Mouse (Mus musculus) forebrain, embryonic 14.5 days (tissue): ENCODE data around the gene Sgk1. TPM values are rescaled to one million over a fixed set of nuclear protein-coding genes. Genes with fewer than 3 reads are reported as not detected.

Experiments used
- ATAC-seq: fragments of 200-750 bp; cut with Nextera tagmentation; 2 replicates; pipeline ENCODE4 v1.8.0; 2017; ENCODE audit warnings: mild to moderate bottlenecking, moderate library complexity
- DNase-seq: peaks from one replicate; pipeline ENCODE4 v3.0.0-alpha.2; 2015; ENCODE audit warnings: low spot score
- H3K27ac ChIP-seq: fragments of 300-500 bp; sonication (generic); 2 replicates; pipeline ENCODE4 v1.5.1; 2014; ENCODE audit warnings: low read depth, mild to moderate bottlenecking, control low read depth, low read length, moderate library complexity
- H3K27me3 ChIP-seq: fragments of 300-500 bp; sonication (generic); replicated peaks from 2 replicates; pipeline ENCODE4 v1.6.1; 2014; ENCODE audit warnings: low read length, control low read depth, mixed read lengths; ENCODE audit not compliant: control insufficient read depth, insufficient read depth
- H3K36me3 ChIP-seq: fragments of 300-500 bp; sonication (generic); 2 replicates; pipeline ENCODE4 v1.6.1; 2014; ENCODE audit warnings: low read length, control low read depth; ENCODE audit not compliant: control insufficient read depth, insufficient read depth
- H3K4me1 ChIP-seq: fragments of 300-500 bp; sonication (generic); 2 replicates; pipeline ENCODE4 v1.6.1; 2014; ENCODE audit warnings: antibody characterized with exemption, low read length, control low read depth; ENCODE audit not compliant: control insufficient read depth, insufficient read depth
- H3K4me2 ChIP-seq: fragments of 300-500 bp; sonication (generic); 2 replicates; pipeline ENCODE4 v1.6.1; 2014; ENCODE audit warnings: mild to moderate bottlenecking, control low read depth, low read length
- H3K4me3 ChIP-seq: fragments of 300-500 bp; sonication (generic); 2 replicates; pipeline ENCODE4 v1.5.1; 2014; ENCODE audit warnings: low read depth, low read length, control low read depth
- H3K9ac ChIP-seq: fragments of 300-500 bp; sonication (generic); 2 replicates; pipeline ENCODE4 v1.6.1; 2014; ENCODE audit warnings: mild to moderate bottlenecking, low read length, control low read depth, moderate library complexity
- H3K9me3 ChIP-seq: fragments of 300-500 bp; sonication (generic); replicated peaks from 2 replicates; pipeline ENCODE4 v1.6.1; 2016; ENCODE audit warnings: low read length, control low read depth, mixed read lengths; ENCODE audit not compliant: control insufficient read depth
- WGBS: fragments of 180-500 bp; shearing (Covaris S2); extraction: QIAGEN DNeasy Blood & Tissue Kit; methylation state at CpG from one replicate; pipeline ENCODE4 v1.1.7; 2014; 5-methylcytosine and 5-hydroxymethylcytosine counted together
- polyA plus RNA-seq: library from polyadenylated mRNA; unstranded; fragments of >200 nt; fragmentation: Nextera tagmentation; extraction: Ambion mirVana; gene quantifications from 2 replicates; pipeline ENCODE4 v1.2.1, GENCODE M21; 2014

Gene Sgk1
- polyA plus RNA-seq, 1 experiment from 2014 or later = 26.1 TPM

GRCm38 (mm10) chr10:21855338-21855737, 26.6 kb upstream of the Sgk1 start:
- WGBS = 88% methylated on average over 7 of the region's 7 CpGs
- no peaks in the 10 kb centered on the region for H3K9me3 ChIP-seq
- H3K4me2 ChIP-seq = no peak overlapping the region
- no peak overlapping the region for H3K27ac ChIP-seq
- H3K4me1 ChIP-seq = no peaks in the 10 kb centered on the region
- H3K36me3 ChIP-seq = no peaks in the 10 kb centered on the region
- no peaks in the 10 kb centered on the region for H3K27me3 ChIP-seq
- ATAC-seq = no peak
- no peak overlapping the region for H3K9ac ChIP-seq
- DNase-seq = no peak
- H3K4me3 ChIP-seq = no peak overlapping the region

DNA sequence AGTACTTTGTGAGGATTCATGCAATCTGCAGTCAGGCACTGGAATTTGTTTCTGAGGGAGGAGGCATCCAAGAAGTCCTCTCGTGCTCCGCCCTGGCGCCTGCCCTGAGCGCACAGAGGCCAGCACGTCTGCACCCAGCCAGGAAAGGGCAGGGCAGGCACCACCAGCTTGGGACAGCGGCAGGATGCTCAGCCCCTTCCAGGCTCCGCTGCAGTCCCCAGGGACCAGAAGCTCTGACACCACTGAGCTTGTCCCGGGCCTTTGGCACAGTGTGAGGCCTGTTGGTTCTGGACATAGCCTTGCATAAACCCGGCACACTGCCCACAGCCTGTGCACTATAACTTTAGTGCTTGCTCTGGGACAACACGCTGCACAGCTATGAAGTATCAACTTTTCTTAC, 24.3 kb upstream of the Sgk1 start:
- Histone ChIP-seq H3K27me3 (no peaks in the 10 kb centered on the region), H3K4me1 (no peaks in the 10 kb centered on the region), H3K4me2 (no peak overlapping the region), H3K9me3 (no peaks in the 10 kb centered on the region), H3K9ac (no peak overlapping the region), H3K4me3 (no peak overlapping the region), H3K36me3 (no peaks in the 10 kb centered on the region), H3K27ac (no peak overlapping the region)
- 74% methylated on average over 10 of the region's 10 CpGs for WGBS
- ATAC-seq = no peak
- no peak for DNase-seq

GRCm38 (mm10) chr10:21858437-21858974, 23.5 kb upstream of the Sgk1 start:
- H3K27ac ChIP-seq = no peak overlapping the region
- no peaks in the 10 kb centered on the region for H3K4me1 ChIP-seq
- DNase-seq = no peak
- H3K36me3 ChIP-seq = no peaks in the 10 kb centered on the region
- H3K4me3 ChIP-seq = no peak overlapping the region
- H3K9ac ChIP-seq = no peak overlapping the region
- no peaks in the 10 kb centered on the region for H3K27me3 ChIP-seq
- H3K9me3 ChIP-seq = no peaks in the 10 kb centered on the region
- H3K4me2 ChIP-seq = no peak overlapping the region
- no peak for ATAC-seq
- WGBS = 86% methylated on average over 7 of the region's 7 CpGs

GRCm38 (mm10) chr10:21866504-21866903, 15.5 kb upstream of the Sgk1 start:
- Histone ChIP-seq H3K36me3 (no peaks in the 10 kb centered on the region), H3K9me3 (no peaks in the 10 kb centered on the region), H3K4me1 (no peaks in the 10 kb centered on the region), H3K4me2 (no peak overlapping the region), H3K27ac (no peak overlapping the region), H3K9ac (no peak overlapping the region), H3K27me3 (no peaks in the 10 kb centered on the region), H3K4me3 (no peak overlapping the region)
- DNase-seq (no peak), ATAC-seq (no peak)
- WGBS = 40% methylated on average over 4 of the region's 4 CpGs

DNA sequence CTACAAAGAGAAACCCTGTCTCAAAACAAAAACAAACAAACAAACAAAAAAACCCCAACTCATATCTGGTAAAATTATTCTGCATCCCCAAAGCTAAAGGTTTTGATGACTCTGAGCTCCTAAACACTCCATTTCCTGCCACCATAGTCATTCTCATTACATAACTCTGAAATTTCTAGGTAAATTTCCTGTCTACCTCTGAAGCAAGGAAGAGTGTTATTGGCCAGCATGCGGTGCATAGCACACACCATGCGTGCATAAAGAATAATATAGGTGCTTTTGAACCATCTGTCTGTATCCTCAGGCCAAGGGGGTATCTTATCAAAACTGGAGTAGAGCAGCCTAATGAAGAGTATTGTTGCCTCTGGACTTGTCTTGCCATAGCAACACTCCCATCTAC, 13.8 kb upstream of the Sgk1 start:
- H3K36me3 ChIP-seq = no peaks in the 10 kb centered on the region
- WGBS = 93% methylated on average over 2 of the region's 2 CpGs
- no peaks in the 10 kb centered on the region for H3K4me1 ChIP-seq
- no peak overlapping the region for H3K27ac ChIP-seq
- DNase-seq (no peak), ATAC-seq (no peak)
- no peak overlapping the region for H3K9ac ChIP-seq
- H3K4me3 ChIP-seq = no peak overlapping the region
- no peak overlapping the region for H3K4me2 ChIP-seq
- H3K27me3 ChIP-seq = no peaks in the 10 kb centered on the region
- no peaks in the 10 kb centered on the region for H3K9me3 ChIP-seq

DNA sequence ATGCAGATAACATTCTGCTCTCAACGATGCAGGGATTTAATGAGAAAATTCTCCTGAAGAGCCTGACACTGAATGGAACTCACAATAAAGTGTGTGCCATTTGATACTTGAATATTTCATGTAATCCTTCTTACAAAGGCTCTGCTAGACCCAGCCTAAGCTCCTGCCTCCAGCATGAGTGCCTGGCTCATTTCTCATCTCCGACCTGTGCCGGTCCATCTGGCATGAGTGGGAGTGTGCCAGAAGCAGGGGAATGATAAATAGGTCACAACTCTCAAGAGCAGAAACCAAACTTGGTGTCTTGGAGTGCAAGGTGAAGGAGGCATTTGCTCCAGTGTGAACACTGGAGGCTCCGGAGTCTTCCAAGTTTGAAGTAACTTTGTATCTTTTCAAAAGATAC, 13.4 kb upstream of the Sgk1 start:
- Histone ChIP-seq H3K4me2 (no peak overlapping the region), H3K4me3 (no peak overlapping the region), H3K27me3 (no peaks in the 10 kb centered on the region), H3K36me3 (no peaks in the 10 kb centered on the region), H3K9ac (no peak overlapping the region), H3K9me3 (no peaks in the 10 kb centered on the region), H3K27ac (no peak overlapping the region), H3K4me1 (no peaks in the 10 kb centered on the region)
- ATAC-seq (no peak), DNase-seq (no peak)
- WGBS = 67% methylated on average over 4 of the region's 4 CpGs

- ATAC-seq = no peak
- Histone ChIP-seq H3K9ac (peak overlapping the region; percentile 74), H3K4me3 (peak overlapping the region; percentile 50), H3K4me2 (peak overlapping the region; percentile 70), H3K9me3 (no peaks in the 10 kb centered on the region), H3K4me1 (peaks cover 14% of the 10 kb centered on the region), H3K27ac (peak overlapping the region; percentile 83), H3K36me3 (no peaks in the 10 kb centered on the region), H3K27me3 (no peaks in the 10 kb centered on the region)
- DNase-seq = no peak
- WGBS = 22% methylated on average over 4 of the region's 4 CpGs
Observed at GRCm38 (mm10) chr10:21881837-21882183, 174 bp upstream of the Sgk1 start.

DNA sequence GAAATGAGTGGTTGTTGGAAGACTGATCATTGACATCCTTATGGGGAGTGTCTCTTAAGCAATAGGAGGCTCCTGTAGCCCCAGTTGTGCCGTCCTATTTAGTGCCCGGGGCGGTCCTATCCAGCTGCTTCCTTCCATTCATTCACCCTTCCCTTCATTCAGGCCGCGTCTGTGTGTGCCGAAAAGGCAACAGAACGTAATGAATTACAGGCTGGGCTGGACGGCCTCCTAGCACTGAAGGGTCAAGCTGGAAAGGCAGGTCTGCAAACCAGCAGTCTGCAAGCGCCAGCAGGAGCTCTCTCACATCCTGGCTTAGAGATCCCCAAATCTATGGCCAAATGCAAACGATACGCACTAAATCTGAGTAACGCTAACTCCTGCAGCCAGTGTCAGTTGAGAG, 1.6 kb downstream of the Sgk1 start:
- 4% methylated on average over 12 of the region's 12 CpGs for WGBS
- Histone ChIP-seq H3K27me3 (no peaks in the 10 kb centered on the region), H3K36me3 (no peaks in the 10 kb centered on the region), H3K4me3 (peak overlapping the region; percentile 50), H3K4me2 (peak overlapping the region; percentile 70), H3K27ac (no peak overlapping the region), H3K9ac (peak overlapping the region; percentile 74), H3K9me3 (no peaks in the 10 kb centered on the region), H3K4me1 (peaks cover 14% of the 10 kb centered on the region)
- peak; percentile 22 for DNase-seq
- ATAC-seq = 0 out of 2 replicates have a peak, but pooled peaks have one; percentile 15

GRCm38 (mm10) chr10:21884534-21884933, 2.5 kb downstream of the Sgk1 start:
- peak overlapping the region; percentile 70 for H3K4me2 ChIP-seq
- no peaks in the 10 kb centered on the region for H3K36me3 ChIP-seq
- H3K9me3 ChIP-seq = no peaks in the 10 kb centered on the region
- H3K4me3 ChIP-seq = peak overlapping the region; percentile 0; the same call in 1 of the 2 replicates
- H3K27me3 ChIP-seq = no peaks in the 10 kb centered on the region
- H3K4me1 ChIP-seq = peaks cover 14% of the 10 kb centered on the region
- DNase-seq (no peak), ATAC-seq (no peak)
- WGBS = 70% methylated on average over 3 of the region's 3 CpGs
- H3K27ac ChIP-seq = no peak overlapping the region
- no peak overlapping the region for H3K9ac ChIP-seq
